Mouse (Mus musculus) c-Kit-positive CD71-positive TER-119-positive erythroid progenitor cells, embryonic 14.5 days (primary cell): ENCODE results near the gene Snrnp25.

Source experiments
- DNase-seq: peaks from one replicate; pipeline ENCODE4 v3.0.0-alpha.2; 2013; ENCODE audit warnings: low spot score

The Snrnp25 gene

GRCm38 (mm10) chr11:32244064-32244463 is 38.8 kb downstream of the Snrnp25 start:
- no peak for DNase-seq

GRCm38 (mm10) chr11:32244617-32245016 is 39.4 kb downstream of the Snrnp25 start:
- DNase-seq, result no peak

- peak; percentile 95 for DNase-seq
Measured at GRCm38 (mm10) chr11:32245614-32246013, 40.4 kb downstream of the Snrnp25 start.

- peak; percentile 63 for DNase-seq
Measured at GRCm38 (mm10) chr11:32247068-32247467, 41.9 kb downstream of the Snrnp25 start.

- DNase-seq, result no peak
Measured at GRCm38 (mm10) chr11:32248350-32248749, 43.1 kb downstream of the Snrnp25 start.

GRCm38 (mm10) chr11:32250880-32251763 is 45.9 kb downstream of the Snrnp25 start:
- peak; percentile 95 for DNase-seq

GRCm38 (mm10) chr11:32253121-32253520 is 47.9 kb downstream of the Snrnp25 start:
- DNase-seq, result no peak

- DNase-seq, result peak; percentile 87
Measured at GRCm38 (mm10) chr11:32256146-32256545, 50.9 kb downstream of the Snrnp25 start.

GRCm38 (mm10) chr11:32256566-32256965 is 51.4 kb downstream of the Snrnp25 start:
- DNase-seq, result no peak
